Mouse (Mus musculus): ENCODE measurements around the gene Ttc7b. TPM values are rescaled to one million over a fixed set of nuclear protein-coding genes. Genes with fewer than 3 reads are reported as not detected.

Gene Ttc7b
- total RNA-seq, 2 experiments from 2014 or later: 220 to 240 TPM

DNA sequence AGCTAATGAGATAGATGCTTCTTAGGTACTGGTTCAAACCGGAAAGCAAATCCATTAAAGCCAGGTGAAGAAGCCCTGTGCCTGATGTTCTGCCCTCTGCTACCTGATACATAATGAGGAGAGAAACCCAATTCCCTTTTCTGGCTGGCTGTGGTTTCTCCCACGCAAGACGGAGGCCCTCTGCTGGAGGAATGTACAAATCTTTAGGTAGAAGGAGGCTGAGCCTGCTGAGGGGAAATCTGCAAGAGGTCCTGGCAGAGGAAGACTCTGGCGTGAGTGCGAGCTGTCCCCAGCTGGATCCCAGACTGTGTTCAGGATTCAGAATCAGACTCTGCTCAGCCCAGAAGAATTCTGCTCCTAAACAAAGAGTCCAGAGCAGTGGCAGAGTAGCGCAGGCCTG is 99.1 kb downstream of the Ttc7b start:
- DNase-seq (ENCODE audit: low spot score in 2 of 2): peak; percentile 70 to 71

DNA sequence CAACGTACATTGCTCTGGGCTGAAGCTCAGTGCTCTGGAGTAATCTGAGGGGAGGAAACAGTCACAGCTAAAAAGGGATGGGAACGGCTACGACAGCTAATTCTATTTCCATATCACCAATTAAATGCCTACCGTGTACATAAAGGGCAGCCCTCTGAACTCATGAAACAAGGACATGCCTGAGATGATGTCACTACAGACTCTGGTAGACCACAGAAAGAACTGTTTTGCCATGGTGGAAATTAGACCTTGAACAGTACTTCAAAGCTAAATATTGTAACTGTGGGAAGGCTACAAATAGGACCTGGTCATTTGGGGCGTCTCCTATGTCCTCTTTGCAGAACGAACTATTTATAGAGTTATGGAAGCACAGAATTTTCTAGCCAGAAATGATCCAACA is 99.7 kb downstream of the Ttc7b start:
- no peak for DNase-seq (ENCODE audit: low spot score in 2 of 2)

DNA sequence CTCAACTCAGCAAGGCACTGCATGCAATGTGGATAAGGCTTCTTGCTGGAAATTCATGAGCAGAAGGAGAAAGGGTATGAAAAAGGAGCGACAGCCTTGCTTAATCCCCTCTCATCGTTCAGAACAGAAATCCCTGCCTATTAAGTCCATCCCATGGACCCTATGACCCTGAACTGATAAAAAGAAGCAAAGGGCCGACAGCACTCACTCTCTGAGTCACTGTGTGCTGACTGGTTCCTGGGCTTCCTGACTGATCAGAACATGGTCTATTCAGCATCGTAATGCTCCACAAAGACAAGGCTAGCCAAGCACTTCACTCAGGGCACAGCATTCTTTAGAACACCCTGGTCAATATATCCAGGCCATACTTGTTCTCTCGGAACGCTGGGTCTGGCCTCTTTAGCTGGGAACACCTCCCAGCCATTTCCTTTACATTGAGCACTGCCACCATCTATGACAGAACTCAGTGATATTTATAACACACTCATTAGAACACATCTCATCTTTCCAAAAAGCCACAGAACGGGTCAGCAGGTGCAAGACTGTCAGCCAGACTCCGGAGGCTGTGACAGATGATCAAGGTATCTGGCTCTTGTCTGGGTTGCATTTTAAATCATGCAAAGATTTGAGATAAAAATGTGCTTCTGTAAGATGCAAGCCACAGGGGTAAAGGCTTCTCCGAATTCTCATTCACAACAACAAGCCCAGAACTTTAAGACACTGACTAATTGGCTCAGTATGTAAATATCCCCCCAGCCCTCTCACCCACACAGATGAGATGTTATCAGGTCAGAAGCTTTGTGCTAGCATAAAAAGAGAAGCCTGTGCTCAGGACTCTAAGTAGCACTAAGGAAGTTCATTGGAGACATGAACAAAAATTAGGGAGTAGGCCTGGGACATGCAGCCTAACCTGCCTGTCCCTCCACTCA is 100.4 kb downstream of the Ttc7b start:
- DNase-seq (ENCODE audit: low spot score in 2 of 2): no peak

DNA sequence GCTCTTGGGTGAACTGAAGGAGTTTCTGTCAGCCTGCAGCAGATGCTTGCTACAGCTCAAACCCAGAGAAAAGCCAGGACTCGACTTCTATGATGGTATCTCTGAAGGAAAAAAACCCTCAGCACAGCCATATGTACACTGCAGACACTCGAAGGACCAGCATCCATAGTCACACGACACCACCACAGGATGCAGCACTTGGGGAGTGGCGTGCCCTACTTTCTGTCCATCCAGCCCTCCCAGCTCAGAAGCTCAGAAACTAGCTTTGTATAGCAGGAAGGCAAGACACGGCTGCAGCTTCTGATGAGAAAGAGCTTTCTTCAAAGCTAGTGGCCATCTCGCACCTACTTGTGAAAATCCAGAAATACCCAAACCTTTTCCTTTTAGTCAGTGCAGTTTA is 104.8 kb downstream of the Ttc7b start:
- DNase-seq (ENCODE audit: low spot score in 2 of 2): no peak

DNA sequence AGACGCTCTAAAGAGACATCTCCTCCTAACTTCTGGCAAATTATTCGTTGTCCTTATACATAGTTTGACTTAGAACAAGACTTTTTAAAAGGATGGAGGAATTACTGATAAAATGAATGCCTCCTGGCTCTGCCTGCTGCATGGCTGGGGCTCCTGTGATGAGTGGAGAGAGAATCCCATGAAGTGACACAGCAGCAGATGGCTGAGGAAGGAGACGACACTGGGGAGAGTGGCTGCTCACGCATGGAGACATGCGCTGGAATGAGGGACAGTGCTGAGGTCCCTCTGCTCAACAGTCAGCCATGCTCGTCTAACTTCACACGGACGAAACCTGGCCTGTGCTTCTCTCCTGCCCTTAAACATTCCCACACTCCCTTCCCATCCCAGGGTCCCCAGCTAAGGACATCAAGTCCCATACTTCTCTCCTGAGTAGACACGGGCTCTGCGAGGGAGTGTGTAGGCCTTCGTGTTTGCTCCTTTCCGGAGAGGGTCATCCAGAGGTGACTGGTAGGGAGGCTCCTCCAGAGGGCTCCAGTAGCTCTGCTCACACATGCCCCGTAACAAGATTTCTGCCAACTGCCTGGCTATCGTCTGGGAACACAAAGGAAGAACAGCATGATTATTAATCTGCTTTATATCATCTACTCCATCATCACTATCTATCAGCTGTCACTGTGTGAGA is 105.8 kb downstream of the Ttc7b start:
- DNase-seq (ENCODE audit: low spot score in 2 of 2): no peak

DNA sequence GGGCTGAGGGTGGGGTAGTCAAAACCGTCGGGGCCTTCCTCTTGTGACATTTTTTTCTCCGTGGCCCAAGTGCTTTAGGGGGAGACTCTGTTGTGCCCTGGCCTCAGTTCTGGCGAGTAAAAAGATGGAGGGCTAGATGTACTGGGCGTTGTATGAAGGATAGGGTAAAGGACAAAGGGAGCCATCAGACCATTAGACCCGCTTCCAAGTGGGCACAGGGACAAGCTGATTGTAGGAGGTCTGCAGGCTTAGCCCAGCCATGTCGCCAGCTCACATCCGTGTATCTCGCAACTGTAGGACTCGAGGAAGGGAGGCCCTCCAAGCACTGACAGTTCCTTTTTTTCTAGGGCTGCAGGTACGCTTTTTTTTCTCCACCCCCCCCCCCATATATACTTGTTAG is 111.9 kb downstream of the Ttc7b start:
- DNase-seq (ENCODE audit: low spot score in 2 of 2): no peak

DNA sequence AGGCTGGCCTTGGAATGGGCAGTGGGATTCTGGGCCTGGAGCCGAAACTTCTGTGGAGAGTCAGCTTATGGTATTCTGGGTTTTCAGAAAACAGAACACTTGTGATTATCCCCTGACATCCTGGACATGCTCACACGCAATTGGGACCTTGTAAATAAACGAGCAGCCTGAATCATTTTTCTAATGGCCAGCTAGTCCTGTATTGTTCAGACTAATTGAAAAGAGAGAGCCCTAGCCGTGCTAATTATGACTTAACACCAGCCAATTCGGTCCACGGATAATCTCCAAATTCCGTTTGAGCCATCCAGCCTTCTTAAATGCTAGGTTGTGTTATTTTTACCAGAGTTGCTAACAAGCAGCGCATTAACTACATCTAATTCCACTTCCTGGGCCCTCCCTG is 112.5 kb downstream of the Ttc7b start:
- DNase-seq (ENCODE audit: low spot score in 2 of 2): no peak

DNA sequence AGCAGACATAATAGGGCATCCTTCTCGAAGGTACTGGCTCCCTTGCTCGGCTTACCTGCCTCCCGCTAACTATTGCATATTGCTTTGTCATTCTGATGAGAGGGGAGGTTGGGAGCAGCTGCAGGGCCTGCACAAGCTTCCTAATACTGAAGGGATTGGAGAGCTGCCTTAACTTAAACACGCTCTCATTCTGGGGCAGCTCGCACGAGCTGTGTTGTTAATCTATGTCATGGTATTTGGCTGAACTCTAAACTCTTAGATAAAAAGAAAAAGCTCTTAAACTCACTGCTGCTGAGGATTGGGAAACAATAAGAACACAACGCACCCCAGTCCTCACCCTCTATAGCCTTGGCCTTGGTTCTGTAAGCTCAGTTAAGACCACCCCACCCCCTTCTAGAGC is 113.3 kb downstream of the Ttc7b start:
- no peak for DNase-seq (ENCODE audit: low spot score in 2 of 2)

DNA sequence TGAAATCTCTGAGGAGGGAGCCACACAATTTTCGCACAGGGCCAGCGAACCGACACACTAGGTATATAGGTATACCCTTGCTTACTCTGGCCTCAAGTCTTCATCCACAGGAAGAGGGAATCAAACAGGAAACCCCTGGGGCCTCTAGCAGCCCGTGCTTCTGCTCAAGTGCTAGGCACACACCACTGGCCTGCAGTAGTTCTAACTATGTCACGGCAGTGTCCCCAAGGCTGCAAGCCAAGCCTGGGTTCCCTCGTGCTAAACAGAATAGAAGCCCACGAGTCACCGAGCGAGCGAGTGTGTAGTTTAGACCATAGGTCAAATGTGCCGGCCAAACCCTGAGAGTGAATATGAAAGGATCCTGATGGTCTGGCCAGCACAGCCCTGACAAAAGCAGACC is 114.5 kb downstream of the Ttc7b start:
- no peak for DNase-seq (ENCODE audit: low spot score in 2 of 2)

DNA sequence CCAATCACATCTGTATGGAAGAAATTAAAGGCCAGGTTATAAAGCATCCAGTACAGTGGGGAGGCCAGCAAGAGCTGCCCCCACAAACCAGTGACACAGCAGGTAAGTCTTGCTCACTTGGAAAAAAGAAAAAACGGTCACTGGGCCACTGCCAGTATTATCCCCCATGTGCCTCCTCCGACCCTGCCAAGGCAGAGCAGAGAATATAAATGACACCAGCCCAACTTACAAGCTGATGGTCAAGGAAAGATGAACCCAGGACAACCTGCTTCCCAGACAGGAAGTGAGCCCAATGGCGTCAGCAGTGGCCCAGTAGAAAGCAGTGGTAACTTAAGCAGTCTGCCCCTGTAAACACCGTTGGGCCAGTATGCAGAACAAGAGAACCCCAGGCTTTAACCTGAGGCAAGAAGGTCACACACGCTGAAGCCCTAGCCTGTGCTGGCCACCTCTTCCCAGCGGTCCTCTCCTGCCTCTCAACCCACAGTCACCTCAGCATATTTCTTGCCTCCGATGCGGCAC is 115.1 kb downstream of the Ttc7b start:
- no peak for DNase-seq (ENCODE audit: low spot score in 2 of 2)

DNA sequence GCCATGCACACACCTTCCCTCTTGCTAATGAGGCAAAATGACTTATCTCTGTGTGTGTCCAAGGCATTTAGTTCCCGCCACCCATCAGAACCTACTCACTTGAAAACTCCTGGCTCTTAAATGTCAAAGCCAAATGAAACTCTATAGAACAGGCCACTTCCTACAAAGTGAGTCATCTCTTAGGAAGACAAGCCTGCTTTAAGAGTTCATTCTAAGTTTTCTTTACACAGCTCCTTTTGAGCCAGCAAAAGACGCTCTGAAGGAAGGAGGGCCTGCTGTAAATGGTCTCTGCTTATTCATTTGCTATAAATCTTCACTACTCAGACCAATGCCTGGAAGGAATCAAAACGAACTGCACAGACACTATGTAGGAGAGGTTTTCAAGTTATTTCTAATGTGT is 116.2 kb downstream of the Ttc7b start:
- DNase-seq (ENCODE audit: low spot score in 2 of 2): no peak

DNA sequence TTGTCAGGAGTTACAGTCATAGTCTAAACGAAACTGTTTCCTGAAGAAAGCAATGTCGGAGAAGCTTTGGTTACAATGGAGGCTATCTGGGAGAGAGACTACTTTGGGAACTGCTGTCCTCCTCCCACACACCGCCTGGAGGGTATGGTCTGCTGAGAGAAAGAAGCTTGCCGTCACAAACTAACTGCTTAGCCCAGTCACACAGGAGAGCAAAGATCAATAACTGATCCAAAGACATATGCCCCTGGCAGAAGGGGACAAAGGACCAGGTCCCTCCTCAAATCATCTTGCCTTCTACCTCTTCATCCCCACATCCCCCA is 117.7 kb downstream of the Ttc7b start:
- DNase-seq (ENCODE audit: low spot score in 2 of 2): no peak

DNA sequence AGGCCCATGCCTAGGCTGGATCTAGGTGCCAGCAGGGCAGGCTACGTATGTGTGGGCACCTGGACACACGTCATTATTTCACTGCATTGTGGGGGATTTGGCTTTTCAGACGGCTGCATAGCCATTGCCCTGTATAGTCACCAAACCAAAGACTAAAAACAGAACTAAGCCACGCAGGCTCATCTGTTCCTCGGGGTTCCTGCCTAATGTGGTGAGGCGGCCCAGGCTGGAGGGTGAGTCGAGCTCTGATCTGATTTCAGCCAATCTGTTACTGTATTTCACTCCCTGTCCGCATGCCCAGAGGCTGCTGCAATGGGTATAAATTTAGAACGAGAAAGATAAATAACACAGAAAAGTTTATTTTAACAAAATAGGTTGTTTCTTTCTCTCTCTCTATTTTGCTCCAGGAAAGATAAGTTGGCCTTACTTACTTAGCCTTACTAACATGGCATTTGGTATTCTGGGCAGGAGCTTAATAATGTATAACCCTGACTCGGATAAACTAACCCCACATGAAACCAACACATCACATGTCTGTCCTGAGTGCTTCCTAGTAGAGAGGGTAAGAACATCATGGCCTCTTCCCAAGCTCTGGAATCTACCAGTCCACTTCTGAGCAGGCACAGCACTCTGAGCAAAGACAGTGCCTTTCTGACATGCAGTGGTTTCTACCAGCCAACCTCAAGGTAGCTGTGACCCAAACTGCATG is 118.2 kb downstream of the Ttc7b start:
- no peak for DNase-seq (ENCODE audit: low spot score in 2 of 2)

DNA sequence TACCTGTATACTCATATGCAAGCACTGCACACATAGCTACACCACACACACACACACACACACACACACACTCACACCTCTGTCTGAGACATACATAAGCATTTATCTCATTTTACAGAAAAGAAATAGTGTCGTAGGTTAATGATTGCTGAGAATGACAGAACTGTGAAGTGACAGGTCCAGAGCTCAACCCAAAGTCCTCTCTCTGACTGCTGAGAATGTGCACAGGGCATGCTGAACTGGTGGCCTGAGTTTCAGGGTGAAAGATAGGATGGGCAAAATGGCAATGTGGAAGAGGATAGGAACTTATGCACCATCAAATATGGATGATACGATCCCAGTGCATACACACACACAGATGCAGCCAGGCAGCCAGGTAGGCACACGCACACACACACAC is 120.5 kb downstream of the Ttc7b start:
- DNase-seq (ENCODE audit: low spot score in 2 of 2): no peak

DNA sequence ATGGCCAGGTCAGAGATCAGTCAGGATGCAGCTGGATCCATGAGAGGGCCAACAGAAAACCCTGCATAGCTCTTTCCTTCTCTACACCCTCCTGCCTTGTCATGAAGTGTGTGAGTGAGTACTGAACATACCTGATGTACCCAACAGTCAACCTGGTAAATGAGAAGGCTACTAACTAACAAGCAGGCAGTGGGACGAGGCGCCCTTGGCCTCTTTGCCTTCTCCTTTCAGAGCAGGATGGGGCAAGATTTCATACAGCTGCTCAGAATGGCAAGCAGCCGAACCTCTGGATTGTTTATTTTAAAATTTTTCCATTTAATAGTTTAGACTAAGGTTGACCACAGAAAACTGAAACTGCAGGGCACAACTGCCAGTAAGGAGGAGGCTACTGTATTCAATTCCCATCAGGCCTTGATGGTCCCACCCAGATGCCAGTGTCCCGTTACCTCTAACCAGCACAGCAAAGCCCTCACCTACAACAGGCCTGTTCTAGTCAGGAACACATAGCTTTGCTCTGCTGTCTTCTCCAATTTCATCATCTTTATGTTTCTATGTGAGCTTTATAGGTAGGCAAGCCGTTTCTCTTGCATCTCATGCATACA is 121.4 kb downstream of the Ttc7b start:
- DNase-seq (ENCODE audit: low spot score in 2 of 2): no peak

DNA sequence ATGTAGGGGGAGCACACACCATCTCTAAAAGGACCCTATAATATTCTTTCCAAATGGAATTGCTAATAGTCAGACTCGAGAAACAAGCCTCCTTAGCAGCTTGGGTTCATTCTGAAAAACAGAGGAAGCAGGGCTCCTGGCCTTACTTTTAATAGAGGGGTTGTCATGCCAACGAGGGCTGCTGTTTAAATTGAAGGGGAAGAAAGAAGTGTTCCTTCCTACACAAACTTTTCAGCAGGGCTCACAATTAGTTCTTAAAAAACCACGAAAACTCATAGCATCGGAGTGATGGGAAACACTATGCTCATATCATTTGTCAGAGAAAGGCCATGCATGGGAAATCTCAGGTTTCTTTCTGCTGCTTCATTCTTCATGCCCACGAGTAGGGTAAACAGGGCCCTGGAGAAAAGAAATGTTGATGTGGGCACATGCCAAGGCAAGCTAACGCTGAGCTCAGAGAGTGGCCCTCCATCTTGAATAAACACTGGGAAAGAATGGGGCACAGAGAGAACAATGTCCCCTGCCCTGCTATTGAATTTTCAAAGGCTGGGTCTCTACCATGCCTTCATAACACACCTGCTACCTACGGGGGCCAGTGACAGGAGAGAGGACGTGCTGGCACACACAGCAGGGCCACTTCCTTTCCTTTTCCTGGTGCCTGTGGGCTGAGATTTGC is 122.2 kb downstream of the Ttc7b start:
- DNase-seq (ENCODE audit: low spot score in 2 of 2): no peak

DNA sequence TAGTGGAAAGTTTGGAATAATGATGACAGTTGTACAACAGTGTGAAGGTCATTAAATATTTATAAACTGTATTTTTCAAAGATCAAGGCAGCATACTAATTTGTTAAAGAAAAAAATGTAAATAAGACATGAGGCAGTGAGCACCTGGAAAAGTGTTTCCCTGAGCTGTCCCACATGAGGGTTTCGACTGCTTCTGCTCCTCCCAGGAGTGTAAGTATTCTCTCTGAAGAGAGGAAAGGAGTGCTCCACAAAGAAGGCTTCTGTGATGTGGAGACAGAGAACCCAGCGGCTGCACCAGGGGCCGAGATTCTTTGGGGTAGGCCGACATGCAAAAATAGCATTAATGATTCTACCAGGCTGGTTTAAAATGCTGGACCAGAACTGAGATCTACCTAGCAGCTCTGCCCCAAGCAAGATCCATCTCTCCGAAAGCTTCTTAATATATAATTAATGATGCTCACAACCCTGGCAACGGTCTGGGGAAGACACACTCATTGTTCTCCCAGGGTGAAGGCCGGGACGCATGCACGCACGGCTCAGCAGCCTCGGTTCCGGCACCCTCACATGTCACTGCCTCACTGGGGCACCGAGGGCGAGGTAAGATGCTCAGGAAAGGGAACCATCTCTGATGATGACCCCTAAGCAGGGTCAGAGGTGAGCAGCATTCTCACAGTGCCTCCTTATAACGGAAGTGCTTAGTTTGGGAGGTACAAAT is 123.0 kb downstream of the Ttc7b start:
- no peak for DNase-seq (ENCODE audit: low spot score in 2 of 2)

DNA sequence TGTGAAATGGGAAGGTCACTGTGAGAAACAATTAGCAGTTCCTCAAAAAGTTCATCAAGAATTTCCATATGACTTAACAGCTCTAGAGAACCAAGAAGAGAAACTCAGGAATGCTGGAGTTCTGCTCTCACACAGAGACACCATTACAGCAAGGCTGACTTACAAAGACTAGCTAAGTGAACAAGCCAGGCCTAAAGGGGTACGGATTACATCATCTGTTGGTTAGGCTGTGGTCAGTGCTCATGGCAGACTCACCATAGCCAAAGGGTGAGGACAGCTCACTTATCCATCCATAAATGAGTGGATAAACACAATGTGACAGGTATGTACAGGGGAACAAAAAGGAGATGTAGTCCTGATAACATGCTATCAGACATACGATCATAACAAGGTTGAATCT is 123.8 kb downstream of the Ttc7b start:
- no peak for DNase-seq (ENCODE audit: low spot score in 2 of 2)

DNA sequence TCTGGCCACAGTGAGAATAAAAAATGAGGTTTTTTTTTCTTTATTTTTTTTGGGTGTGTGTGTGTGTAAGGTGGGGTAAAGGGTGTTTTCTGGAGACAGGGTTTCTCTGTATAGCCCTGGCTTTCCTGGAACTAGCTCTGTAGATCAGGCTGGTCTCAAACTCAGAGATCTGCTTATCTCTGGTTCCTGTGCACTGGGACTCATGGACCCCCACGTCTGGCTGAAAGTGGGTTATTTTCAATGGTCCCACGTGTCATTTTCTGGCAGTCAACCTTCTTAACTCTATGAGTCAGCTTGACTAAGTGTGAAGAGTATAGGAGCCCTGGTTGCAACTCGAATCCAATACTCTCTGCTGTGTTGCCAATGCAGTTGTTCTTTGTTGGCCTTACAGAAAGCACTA is 127.1 kb downstream of the Ttc7b start:
- no peak for DNase-seq (ENCODE audit: low spot score in 2 of 2)

DNA sequence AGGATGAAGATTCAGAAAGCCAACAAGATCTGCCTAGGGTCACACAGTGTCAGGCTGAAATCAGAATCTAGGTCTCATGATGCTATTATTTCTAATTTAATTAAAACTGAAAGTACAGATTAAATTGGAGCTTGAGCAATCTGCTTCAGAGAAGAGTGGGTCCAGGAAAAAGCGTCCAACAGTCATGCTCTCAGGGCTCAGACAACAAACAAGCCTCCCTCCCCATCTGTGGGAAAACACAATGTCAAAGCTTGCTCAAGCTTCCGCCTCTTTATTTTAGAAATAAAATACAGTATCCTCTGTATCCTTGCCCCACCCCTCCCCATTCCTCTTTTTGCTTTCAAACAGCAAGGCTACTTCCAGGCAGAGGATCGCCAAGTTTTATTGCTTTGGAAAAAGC is 127.5 kb downstream of the Ttc7b start:
- DNase-seq (ENCODE audit: low spot score in 2 of 2): no peak

Data from left cerebral cortex, adult 18-20 months (tissue).